Mouse (Mus musculus) heart, adult 2 months (tissue): ENCODE results near the gene Rbbp6. TPM values are rescaled to one million over a fixed set of nuclear protein-coding genes. Genes with fewer than 3 reads are reported as not detected.

ENCODE experiments used
- DNase-seq, 2 experiments: peaks; one replicate each; pipeline ENCODE4 v3.0.0; 2021
- H3K27ac ChIP-seq: fragments of 200-600 bp; 2 replicates; pipeline ENCODE4 v1.8.1; 2022
- H3K27me3 ChIP-seq: fragments of 200-500 bp; 2 replicates; pipeline ENCODE4 v1.6.1; 2012; ENCODE audit warnings: mild to moderate bottlenecking, low read length, inconsistent platforms, mixed read lengths; ENCODE audit not compliant: control insufficient read depth, insufficient read depth
- H3K36me3 ChIP-seq: fragments of 200-500 bp; 2 replicates; pipeline ENCODE4 v1.6.1; 2012; ENCODE audit warnings: low read length, inconsistent platforms; ENCODE audit not compliant: control insufficient read depth, insufficient read depth
- H3K4me1 ChIP-seq: fragments of 200-500 bp; 2 replicates; pipeline ENCODE4 v1.6.1; 2011; ENCODE audit warnings: low read length; ENCODE audit not compliant: control insufficient read depth, insufficient read depth
- H3K4me3 ChIP-seq: fragments of 200-600 bp; 2 replicates; pipeline ENCODE4 v1.8.1; 2022
- H3K79me2 ChIP-seq: fragments of 200-500 bp; replicated peaks from 2 replicates; pipeline ENCODE4 v1.6.1; 2012; ENCODE audit warnings: mild to moderate bottlenecking, inconsistent platforms, low read length, moderate library complexity, mixed read lengths; ENCODE audit not compliant: control insufficient read depth, insufficient read depth
- H3K9ac ChIP-seq: fragments of 200-500 bp; 2 replicates; pipeline ENCODE4 v1.6.1; 2012; ENCODE audit warnings: low read depth, mild to moderate bottlenecking, control low read depth, inconsistent platforms, low read length, mixed read lengths
- CTCF ChIP-seq: fragments of 200-600 bp; IDR thresholded peaks from 2 replicates; pipeline ENCODE4 v1.8.1; 2022; ENCODE audit warnings: antibody characterized with exemption, mild to moderate bottlenecking, moderate library complexity
- EP300 ChIP-seq: fragments of 200-500 bp; IDR thresholded peaks from 2 replicates; pipeline ENCODE4 v1.6.1; 2011; ENCODE audit warnings: low read depth, low read length, control low read depth; ENCODE audit not compliant: insufficient read depth
- POLR2A ChIP-seq: fragments of 200-500 bp; IDR thresholded peaks from 2 replicates; pipeline ENCODE4 v1.6.1; 2011; ENCODE audit warnings: mild to moderate bottlenecking, low read depth, low read length, control low read depth; ENCODE audit not compliant: insufficient read depth
- WGBS: fragments of 180-500 bp; shearing (Covaris S2); methylation state at CpG from one replicate; pipeline ENCODE4 v1.1.7; 2018; 5-methylcytosine and 5-hydroxymethylcytosine counted together
- intact Hi-C: fragments of 180-260 bp; cut with DNase I; formaldehyde crosslinking; loops from one replicate; pipeline ENCODE4 v1.15.1; 2025
- polyA plus RNA-seq: library from polyadenylated mRNA; depleted of rRNA; stranded (reverse); fragments of >200 nt; gene quantifications from 2 replicates; pipeline ENCODE4 v1.2.3, GENCODE M21; 2012
- total RNA-seq, 2 experiments: library from RNA; stranded (reverse); gene quantifications; 2 replicates each; pipeline ENCODE4 v1.2.3; 2021

The Rbbp6 gene
- total and polyA plus RNA-seq, 3 experiments = 9.0 to 29.8 (median 28.9) TPM

DNA sequence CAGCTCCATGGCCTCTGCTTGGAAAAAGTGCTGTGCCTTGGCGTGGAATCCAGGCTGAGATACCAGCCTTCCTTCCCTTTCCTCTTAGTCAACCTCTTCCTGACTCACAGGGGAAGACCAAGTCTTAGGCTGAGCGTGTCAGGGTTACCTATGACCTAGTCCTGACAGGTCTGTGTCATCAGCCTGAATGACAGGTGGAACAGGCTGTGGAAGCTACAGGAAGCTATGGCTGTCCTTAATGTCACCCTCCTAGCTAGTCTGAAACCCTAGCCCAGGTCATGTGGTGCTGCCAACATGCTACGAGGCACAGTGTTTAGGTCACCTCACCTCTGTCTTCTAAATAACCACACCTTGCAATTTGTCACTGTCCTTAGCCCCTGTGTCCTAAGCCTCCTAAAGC lies 16.2 kb upstream of the Rbbp6 start:
- H3K27me3 ChIP-seq = no peaks in the 10 kb centered on the region
- no peaks in the 10 kb centered on the region for H3K79me2 ChIP-seq
- WGBS = 59% methylated on average over 3 of the region's 3 CpGs
- no peaks in the 10 kb centered on the region for H3K4me1 ChIP-seq
- DNase-seq = no peak
- intact Hi-C loops = no loop called here
- TF ChIP-seq CTCF = no peak
- no peak for TF ChIP-seq EP300
- H3K9ac ChIP-seq = no peak overlapping the region
- no peaks in the 10 kb centered on the region for H3K36me3 ChIP-seq
- no peak overlapping the region for H3K27ac ChIP-seq
- H3K4me3 ChIP-seq = no peak overlapping the region

DNA sequence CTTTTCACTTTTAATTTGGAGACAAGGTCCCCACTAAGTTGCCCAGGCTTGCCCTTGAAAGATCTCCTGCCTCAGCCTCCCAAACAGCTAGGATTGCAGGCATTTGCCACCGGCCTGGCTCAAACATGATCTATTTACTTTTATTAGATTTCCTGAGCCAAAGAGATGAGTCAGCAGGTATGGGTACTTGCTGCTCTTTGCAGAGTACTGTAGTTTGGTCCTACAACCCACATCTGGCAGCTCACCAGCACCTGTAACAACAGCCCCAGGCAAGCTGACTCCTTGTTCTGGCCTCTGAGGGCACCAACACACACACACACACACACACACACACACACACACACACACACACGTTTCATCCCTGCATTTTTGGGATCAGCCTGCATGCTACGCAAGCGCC lies 14.0 kb upstream of the Rbbp6 start:
- Histone ChIP-seq H3K27me3 (no peaks in the 10 kb centered on the region), H3K4me1 (no peaks in the 10 kb centered on the region), H3K36me3 (no peaks in the 10 kb centered on the region), H3K9ac (no peak overlapping the region), H3K4me3 (no peak overlapping the region), H3K27ac (no peak overlapping the region), H3K79me2 (no peaks in the 10 kb centered on the region)
- intact Hi-C loops = no loop called here
- no peak for TF ChIP-seq POLR2A
- TF ChIP-seq EP300 = no peak
- TF ChIP-seq CTCF = no peak
- 80% methylated on average over 4 of the region's 4 CpGs for WGBS
- DNase-seq = no peak

DNA sequence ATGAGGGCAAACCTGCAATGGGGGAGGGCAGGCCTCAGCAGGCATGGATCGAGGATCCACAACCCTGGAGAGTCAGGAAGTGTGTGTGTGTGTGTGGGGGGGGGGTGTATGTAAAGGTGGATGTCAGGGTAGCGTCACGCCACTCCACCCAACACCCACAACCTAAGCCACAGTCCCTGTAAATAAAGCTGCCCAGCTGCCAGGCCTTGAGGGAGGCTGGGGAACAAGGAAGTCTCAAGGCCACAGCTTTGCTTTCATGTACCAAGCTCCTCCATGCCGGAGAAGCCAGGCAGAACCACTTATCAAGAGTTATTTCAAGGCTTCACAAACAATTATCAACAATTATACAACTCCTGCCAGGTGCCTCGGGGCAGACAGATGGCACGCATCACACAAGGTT lies 13.4 kb upstream of the Rbbp6 start:
- Histone ChIP-seq H3K79me2 (no peaks in the 10 kb centered on the region), H3K36me3 (no peaks in the 10 kb centered on the region), H3K9ac (no peak overlapping the region), H3K27me3 (no peaks in the 10 kb centered on the region), H3K27ac (no peak overlapping the region), H3K4me3 (no peak overlapping the region), H3K4me1 (no peaks in the 10 kb centered on the region)
- intact Hi-C loops = no loop called here
- DNase-seq = no peak
- WGBS = 63% methylated on average over 6 of the region's 6 CpGs
- TF ChIP-seq EP300 (no peak), POLR2A (no peak), CTCF (no peak)

DNA sequence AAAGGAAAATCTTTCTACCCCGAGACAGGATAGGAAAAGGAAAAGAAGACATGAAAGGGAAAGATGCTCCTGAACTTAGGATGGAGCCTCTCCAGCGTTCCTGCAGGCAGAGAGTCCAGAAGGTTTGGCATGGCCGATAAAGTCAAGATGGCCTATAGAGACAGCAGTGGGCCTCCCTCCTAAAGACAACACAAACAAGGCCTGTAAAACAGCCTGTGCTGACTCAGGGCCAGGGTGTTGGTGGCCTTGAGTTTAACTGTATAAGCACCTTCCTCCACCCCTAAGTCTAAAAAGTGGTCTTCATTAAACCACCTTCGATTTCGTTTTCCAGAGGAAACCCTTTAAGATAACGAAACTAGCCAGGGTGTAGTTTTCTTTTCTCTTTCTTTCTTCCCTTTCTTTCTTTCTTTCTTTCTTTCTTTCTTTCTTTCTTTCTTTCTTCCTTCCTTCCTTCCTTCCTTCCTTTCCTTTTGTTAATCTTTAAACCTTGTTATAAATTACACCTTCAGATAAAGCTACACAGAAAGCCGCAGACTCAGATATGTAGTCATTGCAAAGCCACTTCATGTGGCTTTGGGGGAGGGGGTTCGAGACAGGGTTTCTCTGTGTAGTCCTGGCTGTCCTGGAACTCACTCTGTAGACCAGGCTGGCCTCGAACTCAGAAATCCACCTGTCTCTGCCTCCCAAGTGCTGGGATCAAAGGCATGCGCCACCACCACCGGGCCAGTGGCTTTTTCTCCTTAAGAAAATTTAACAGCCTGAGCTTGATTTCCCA lies 10.8 kb upstream of the Rbbp6 start:
- DNase-seq = no peak
- no peaks in the 10 kb centered on the region for H3K27me3 ChIP-seq
- no peak overlapping the region for H3K27ac ChIP-seq
- no peaks in the 10 kb centered on the region for H3K79me2 ChIP-seq
- no peak overlapping the region for H3K9ac ChIP-seq
- no peaks in the 10 kb centered on the region for H3K36me3 ChIP-seq
- TF ChIP-seq EP300 = no peak
- no peak for TF ChIP-seq POLR2A
- no peak for TF ChIP-seq CTCF
- intact Hi-C loops = no loop called here
- no peaks in the 10 kb centered on the region for H3K4me1 ChIP-seq
- WGBS = 77% methylated on average over 11 of the region's 11 CpGs
- H3K4me3 ChIP-seq = no peak overlapping the region

DNA sequence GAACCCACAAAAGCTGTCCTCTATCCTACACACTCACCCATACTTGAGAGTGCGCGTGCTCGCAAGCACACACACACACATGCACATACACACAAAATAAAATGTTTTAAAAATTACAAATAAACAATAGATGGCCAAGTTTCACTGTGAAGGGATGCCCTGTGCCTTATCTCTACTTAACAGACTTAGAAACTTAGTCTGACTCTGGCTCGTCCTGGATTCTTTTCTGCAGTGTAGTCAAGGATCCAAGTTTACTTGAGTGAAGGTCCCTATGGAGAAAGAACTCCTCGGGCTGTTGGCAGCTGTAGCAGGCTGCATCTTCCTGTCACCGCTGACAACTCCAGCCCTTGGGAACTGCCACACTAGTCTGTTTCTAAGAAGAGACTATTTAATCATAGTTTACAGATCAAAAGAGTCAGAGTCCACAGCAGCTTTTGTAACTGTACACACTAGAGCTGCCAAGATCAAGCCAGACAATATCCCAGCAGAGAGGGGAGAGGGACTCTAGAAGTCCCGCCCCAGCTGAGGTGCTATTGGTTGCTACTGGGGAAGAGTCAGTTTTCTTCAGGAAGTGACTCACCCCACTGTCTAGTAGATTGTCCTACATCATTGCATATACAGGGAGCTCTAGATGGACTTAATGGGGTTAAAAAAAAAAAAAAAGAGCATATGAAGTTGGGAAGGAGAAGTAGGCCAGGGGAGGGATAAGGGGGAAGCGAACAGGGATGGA lies 10.1 kb upstream of the Rbbp6 start:
- Histone ChIP-seq H3K36me3 (no peaks in the 10 kb centered on the region), H3K79me2 (no peaks in the 10 kb centered on the region), H3K9ac (no peak overlapping the region), H3K4me1 (no peaks in the 10 kb centered on the region), H3K27me3 (no peaks in the 10 kb centered on the region), H3K4me3 (no peak overlapping the region), H3K27ac (no peak overlapping the region)
- TF ChIP-seq CTCF (no peak), POLR2A (no peak), EP300 (no peak)
- DNase-seq = peak; percentile 38 to 46
- 57% methylated on average over 8 of the region's 8 CpGs for WGBS
- intact Hi-C loops = no loop called here

DNA sequence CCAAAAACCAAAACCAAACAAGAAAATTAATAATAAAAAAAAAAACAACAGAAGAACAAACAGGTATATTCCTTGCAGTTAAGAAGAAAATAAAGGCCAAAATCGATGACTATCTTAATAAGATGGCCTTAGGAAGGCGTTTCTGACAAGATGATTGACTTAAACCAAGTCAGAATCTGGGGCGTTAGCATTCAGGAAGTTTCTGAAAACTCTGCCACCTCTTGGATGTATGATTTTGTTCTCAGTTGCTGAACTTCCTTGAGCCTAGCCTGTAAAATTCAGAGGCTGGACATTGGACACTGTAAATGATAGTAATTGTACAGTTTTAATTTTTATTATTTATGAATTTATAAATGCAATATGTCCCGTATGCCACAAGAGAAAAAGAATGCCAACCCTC lies 3.3 kb downstream of the Rbbp6 start:
- Histone ChIP-seq H3K9ac (no peak overlapping the region), H3K4me1 (peaks cover 4% of the 10 kb centered on the region; the same call in 1 of the 2 replicates), H3K79me2 (peaks cover 3% of the 10 kb centered on the region), H3K27ac (no peak overlapping the region), H3K27me3 (no peaks in the 10 kb centered on the region), H3K36me3 (peaks cover 20% of the 10 kb centered on the region), H3K4me3 (no peak overlapping the region)
- TF ChIP-seq EP300 (no peak), CTCF (no peak), POLR2A (no peak)
- WGBS = 54% methylated on average over 4 of the region's 4 CpGs
- no peak for DNase-seq
- intact Hi-C loops = no loop called here
